Mouse (Mus musculus) right cerebral cortex, postnatal 10 days (tissue): ENCODE measurements around the gene Odf4.

Experiments used
- DNase-seq, 2 experiments: peaks; one replicate each; pipeline ENCODE4 v3.0.0; 2021; ENCODE audit warnings: low spot score in 2 of 2

Gene Odf4

GRCm38 (mm10) chr11:68902367-68902766, 24.5 kb downstream of the Odf4 start:
- DNase-seq, result no peak

- DNase-seq, result no peak
Observed at GRCm38 (mm10) chr11:68902047-68902364, 24.9 kb downstream of the Odf4 start.

DNA sequence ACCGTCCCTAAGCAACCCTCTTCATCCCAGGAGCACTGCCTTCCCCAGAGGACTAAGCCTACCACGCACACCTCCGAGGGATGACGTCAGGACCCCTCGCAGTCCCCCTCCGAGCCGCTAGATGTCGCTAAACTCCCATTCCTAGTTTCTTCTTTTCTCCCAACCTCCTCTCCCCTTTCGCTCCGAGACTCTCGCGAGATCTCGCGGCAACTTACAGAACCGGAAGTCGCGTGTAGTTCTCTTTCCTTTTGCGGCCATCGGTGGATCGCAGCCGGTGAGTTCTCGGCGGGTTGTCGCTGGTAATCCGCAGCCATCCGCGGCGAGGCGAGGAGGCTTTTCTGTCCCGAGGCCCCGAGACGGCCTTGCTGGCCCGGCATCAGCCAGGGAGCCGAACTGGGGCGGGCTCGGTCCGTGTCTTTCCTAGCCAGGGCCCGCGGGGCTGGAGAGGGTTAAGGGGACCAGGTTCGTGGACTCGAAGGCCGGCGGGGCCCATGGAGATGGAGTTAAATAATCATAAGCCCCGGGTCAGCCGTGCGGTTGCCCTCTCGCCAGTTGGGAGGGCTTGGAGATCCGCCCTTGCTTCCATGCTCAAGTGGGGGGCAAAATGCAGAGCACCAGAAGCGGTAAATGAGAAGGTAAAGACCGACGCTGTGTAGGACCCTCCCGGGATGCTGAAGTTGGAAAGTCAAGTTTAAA, 25.4 kb downstream of the Odf4 start, which contains the start of gene Rpl26:
TSS of gene Rpl26 (plus strand) at position 233 of the 696 bp plus-strand sequence.
- peak; percentile 99 to 100 for DNase-seq

DNA sequence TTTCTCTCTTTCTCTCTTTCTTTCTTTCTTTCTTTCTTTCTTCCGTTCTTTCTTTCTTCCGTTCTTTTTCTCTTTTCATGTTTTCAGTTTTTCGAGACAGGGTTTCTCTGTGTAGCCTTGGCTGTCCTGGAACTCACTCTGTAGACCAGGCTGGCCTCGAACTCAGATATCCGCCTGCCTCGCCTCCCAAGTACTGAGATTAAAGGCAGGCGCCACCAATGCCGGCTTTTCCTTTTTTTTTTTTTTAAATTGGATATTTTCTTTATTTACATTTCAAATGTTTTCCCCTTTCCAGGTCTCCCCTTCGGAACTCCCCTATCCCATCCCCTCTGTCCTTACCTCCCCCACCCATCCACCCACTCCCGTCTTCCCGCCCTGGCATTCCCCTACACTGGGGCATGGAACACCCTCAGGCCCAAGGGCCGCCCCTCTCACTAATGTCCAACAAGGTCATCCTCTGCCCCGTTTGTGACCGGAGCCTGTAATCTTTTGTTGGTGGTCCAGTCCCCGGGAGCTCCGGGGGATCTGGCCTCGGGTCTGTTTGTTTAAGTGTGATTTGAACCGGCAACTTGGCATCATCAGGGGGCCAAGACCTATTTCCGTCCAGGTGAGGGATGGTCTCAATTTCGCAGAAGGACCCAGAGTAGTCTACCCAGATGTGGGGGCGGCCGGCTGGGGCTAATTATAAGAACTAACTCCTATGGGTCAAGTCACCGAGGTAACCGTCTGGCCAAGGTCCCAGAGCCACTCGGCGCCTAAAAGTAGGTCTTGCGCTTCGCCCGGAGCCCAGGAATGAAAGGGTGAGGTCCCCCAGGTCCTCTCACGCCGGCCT, 26.1 kb downstream of the Odf4 start:
- no peak for DNase-seq

- no peak for DNase-seq
Observed at GRCm38 (mm10) chr11:68899815-68900214, 27.1 kb downstream of the Odf4 start.

DNA sequence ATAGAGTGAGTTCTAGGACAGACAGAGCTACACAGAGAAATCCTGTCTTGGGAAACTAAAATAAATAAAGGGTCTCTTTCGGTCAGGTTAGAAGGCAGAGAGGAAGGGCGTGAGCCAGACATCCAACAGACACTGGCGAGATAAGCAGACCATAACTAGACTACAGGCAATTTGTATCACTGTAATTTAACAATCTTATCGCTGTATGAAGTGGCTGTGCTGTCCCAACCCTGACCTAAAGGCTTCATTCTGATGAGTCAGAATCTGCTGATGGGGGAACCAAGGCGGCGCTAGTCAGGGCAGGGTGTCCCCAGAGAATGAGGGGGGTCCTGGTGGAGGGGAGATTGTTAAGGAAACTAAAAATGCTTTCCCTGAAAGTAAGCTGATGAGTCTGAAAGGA, 28.1 kb downstream of the Odf4 start:
- no peak for DNase-seq

DNA sequence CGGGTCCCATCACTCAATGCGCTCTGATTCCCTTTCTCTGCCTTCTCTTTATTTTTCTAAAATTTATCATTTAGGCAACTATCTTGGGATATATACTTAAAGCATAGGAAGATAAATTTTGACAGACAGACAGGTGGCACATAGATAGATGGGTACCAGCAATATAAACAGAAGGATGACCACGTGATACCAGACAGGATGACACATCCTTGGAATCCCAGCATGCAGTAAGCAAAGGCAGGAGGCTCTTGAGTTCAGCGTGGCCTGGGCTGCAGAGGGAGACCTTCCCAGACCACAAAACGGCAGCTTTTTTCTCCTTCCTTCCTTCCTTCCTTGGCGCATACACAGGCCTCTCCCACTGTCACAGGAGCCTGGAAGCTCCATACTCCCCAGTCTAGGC, 29.0 kb downstream of the Odf4 start:
- DNase-seq, result no peak

DNA sequence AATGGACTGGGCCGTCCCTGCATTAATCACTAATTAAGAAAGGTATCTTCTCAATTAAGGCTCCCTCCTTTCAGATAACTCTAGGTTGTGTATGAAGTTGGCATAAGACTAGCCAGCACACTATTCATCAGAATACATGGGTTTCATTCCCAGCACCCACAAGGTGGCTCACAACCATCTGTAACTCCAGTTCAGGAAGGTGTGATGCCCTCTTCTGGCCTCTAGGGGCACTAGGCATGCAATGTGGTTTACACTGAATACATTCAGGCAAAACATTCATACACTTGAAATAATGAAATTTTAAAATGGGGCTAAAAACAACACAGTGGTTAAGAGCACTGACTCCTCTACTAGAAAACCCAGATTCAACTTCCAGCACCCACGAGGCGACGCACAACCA, 29.8 kb downstream of the Odf4 start:
- peak in 1 of 2 experiments; percentile 34 for DNase-seq

- no peak for DNase-seq
Observed at GRCm38 (mm10) chr11:68896247-68896646, 30.6 kb downstream of the Odf4 start.

- no peak for DNase-seq
Observed at GRCm38 (mm10) chr11:68893911-68894464, 32.9 kb downstream of the Odf4 start.

- DNase-seq, result no peak
Observed at GRCm38 (mm10) chr11:68892233-68892832, 34.5 kb downstream of the Odf4 start.

GRCm38 (mm10) chr11:68891823-68892222, 35.1 kb downstream of the Odf4 start:
- no peak for DNase-seq

GRCm38 (mm10) chr11:68890625-68891024, 36.3 kb downstream of the Odf4 start:
- no peak for DNase-seq

- DNase-seq, result no peak
Observed at GRCm38 (mm10) chr11:68888653-68889052, 38.2 kb downstream of the Odf4 start.

- DNase-seq, result no peak
Observed at GRCm38 (mm10) chr11:68888253-68888652, 38.6 kb downstream of the Odf4 start, which contains the start of gene Rnf222. TSS of gene Rnf222 (plus strand) at chr11:68888553.

GRCm38 (mm10) chr11:68886091-68886490, 40.8 kb downstream of the Odf4 start:
- no peak for DNase-seq

GRCm38 (mm10) chr11:68884368-68884767, 42.5 kb downstream of the Odf4 start:
- DNase-seq, result no peak

DNA sequence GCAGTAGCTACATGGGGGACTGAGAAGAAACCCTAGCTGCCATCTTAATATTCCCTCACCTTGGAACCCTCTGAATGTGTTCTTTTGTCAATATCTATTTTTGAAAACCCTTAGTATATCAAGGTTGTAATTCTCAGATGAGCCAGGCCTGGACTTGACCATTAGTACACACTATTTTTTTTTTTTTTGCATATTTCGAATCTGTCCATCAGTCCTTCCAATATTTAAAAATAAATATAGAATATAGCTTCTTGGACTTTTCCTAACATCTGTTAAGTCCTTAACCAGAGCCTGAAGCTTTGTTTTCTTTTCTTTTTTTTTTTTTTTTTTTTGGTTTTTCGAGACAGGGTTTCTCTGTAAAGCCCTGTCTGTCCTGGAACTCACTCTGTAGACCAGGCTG, 43.0 kb downstream of the Odf4 start:
- no peak for DNase-seq

DNA sequence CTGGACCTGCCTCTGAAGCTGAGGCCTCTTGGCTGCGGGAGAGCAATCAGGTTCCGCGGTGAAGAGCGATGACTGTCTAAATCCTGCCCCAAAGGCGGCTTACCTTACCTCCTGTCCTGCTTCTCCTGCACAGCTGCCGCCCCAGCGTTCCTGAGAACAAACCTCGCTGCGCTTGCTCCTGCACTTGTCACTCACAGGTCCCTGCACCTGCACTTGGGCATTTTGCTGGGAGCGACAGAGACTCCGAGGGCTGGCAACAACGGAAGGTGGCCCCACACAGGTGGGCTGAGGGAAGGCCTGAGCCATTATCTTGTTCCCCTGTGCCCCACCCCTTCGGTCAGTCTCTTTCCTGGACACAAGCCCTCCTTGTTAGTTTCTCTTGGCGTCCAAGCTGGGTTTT, 44.8 kb downstream of the Odf4 start:
- no peak for DNase-seq

- DNase-seq, result no peak
Observed at GRCm38 (mm10) chr11:68878811-68879210, 48.1 kb downstream of the Odf4 start.

DNA sequence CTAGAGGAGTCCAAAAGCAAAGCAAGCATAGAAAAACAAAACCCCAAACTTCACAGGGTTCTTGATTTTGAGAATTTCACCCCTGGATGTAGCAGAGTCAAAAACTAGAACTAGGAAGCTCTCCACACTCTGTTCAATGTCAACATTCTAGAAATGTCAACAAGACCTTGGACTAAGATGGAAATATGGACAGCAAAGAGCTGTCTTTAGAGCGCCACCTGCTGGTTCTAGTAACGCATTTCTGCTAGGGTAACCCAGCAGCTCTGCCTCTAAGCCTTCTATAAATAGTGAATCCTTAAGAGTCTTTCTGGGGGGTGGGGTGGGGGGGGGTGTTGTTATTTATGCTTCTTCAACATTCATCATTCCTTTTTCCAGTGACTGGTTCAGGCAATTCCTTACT, 52.0 kb downstream of the Odf4 start:
- DNase-seq, result peak; percentile 53 to 71
